Mouse (Mus musculus): Measurements from ENCODE around the gene Rhbdl1. TPM values are rescaled to one million over a fixed set of nuclear protein-coding genes. Genes with fewer than 3 reads are reported as not detected.

Gene Rhbdl1
- polyA plus RNA-seq, 1 experiment from 2014 or later, result 3.1 TPM

DNA sequence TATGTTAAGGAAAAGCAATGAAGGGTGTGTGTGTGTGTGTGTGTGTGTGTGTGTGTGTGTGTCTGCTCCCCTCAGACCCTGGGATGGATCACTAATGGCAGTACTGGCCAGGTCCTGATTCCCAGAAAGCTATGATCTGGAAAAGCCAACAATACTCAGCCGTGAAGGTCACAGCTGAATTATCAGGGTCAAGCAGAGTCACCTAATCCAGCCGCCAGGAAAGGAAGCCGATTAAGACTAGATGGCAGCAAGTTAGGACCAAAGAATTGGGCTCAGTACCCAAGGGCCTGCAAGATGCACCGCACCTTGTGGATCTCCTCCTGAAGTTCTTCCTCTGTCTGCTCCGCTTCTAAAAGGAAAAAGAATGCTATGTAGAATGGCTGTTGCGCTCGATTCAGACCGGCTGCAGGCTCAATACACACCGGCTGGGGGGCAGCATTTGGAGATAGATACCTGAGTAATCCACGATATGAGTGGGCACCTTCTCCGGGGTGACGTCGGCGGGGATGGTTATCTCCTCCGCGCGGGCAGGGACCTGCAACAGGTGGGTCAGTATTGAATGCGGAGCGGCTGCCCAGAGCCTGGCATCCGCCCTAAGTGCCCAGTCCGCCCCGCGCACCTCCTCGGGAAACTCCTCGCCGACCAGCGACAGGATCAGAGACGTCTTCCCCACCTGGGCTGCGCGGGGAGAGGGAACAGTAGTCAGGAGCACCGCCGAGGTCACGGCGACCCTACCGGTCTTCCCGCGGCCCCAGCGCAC is 6.7 kb upstream of the Rhbdl1 start:
- H3K4me1 ChIP-seq (replicated peaks), result peaks cover 38% of the 10 kb centered on the region
- H3K9me3 ChIP-seq, result no peaks in the 10 kb centered on the region
- H3K36me3 ChIP-seq, result peaks cover 85% of the 10 kb centered on the region
- no peaks in the 10 kb centered on the region for H3K27me3 ChIP-seq (ENCODE audit: insufficient read depth, poor library complexity, severe bottlenecking)
- H3K4me3 ChIP-seq, result peak overlapping the region; percentile 86
- WGBS, result 4% methylated on average over 38 of the region's 38 CpGs
- DNase-seq (ENCODE audit: low spot score), result no peak
- peak overlapping the region; percentile 95 for H3K27ac ChIP-seq

DNA sequence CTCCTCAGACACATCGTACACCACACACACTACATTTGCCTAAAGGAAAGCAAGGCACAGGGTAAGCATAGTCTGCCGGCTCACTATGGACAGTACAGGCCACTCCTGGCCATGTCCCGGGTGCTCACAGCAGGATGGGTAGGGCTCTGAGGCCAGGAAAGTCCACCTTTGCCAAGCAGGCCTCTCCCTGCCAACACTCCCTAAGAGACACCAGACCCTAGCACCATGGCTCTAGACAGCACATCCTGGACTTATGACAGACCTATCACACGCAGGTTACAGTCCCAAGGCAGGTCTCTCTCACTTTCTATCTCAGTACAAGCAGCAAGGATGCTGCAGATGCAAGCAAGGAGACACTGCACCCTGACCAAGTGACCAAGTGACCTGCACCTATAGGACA is 6.0 kb upstream of the Rhbdl1 start:
- H3K36me3 ChIP-seq, result peaks cover 85% of the 10 kb centered on the region
- WGBS, result 90% methylated on average over 4 of the region's 4 CpGs
- no peak overlapping the region for H3K27ac ChIP-seq

DNA sequence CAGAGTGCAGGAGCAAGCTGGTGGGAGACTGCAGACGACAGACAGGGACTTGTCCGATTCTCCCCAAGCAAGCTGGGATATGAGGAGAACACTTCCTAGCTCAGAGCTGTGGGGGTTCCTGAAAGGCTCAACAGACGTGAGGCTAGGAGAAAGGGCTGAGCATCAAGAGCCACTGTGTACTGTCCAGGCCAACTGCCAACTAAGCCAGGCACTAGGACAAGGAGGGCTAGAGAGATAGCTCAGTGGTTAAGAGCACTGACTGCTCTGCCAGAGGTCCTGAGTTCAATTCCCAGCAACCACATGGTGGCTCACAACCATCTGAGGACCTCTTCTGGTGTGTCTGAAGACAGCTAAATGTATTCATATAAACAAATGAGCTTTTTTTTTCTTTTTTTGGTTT is 5.4 kb upstream of the Rhbdl1 start:
- H3K4me3 ChIP-seq, result peak overlapping the region; percentile 9; the same call in 1 of the 2 replicates

More for the DNA sequence above, 6.0 kb upstream of the Rhbdl1 start:
- H3K27me3 ChIP-seq (ENCODE audit: insufficient read depth, poor library complexity, severe bottlenecking), result no peaks in the 10 kb centered on the region
- peaks cover 44% of the 10 kb centered on the region for H3K4me1 ChIP-seq (replicated peaks)
- DNase-seq (ENCODE audit: low spot score), result no peak
- peak overlapping the region; percentile 86 for H3K4me3 ChIP-seq
- H3K9me3 ChIP-seq, result no peaks in the 10 kb centered on the region

DNA sequence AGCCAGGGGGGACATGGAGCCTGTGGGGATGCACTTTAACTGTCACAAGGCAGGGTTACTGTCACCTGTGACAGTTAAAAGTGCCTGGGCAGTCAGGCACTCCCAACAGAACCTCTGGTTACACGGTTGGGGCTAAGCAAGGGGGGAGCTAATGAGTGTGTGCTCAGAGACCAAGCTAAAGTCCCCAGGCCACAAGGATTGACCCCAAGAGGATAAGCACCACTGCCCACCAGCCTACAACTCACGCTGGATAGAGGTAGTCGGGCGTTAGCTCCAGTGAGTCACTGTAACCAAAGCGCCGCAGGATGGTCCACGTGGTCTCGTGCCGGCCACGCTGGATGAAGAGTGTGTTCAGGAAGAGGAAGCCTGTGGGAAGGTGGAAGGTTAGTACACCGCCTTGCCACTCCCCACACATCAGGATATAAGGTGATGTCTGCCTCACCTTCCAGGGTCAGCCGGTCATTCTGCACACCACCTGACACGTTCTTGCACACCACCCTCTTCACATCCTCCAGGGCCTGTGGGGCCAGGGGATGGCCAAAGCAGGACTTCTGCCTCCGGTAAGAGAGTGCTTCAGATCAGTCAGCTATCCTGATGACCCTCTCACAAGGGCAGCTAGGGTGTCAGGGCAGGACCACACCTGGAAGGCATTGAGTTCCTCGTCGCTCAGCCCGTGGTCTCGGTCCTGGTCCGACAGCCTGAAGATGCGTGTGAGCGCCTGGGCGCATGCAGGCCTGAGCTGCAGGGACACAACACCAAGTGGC is 4.2 kb upstream of the Rhbdl1 start, which contains the start of gene Gm20683:
Gm20683 (minus strand) TSS at position 647 of the 764 bp plus-strand sequence.
- 93% methylated on average over 22 of the region's 22 CpGs for WGBS
- peaks cover 71% of the 10 kb centered on the region for H3K36me3 ChIP-seq
- H3K4me1 ChIP-seq (replicated peaks), result peaks cover 62% of the 10 kb centered on the region

More for the DNA sequence above, 5.4 kb upstream of the Rhbdl1 start:
- no peak for DNase-seq (ENCODE audit: low spot score)
- no peak overlapping the region for H3K27ac ChIP-seq
- WGBS, result 86% methylated on average over 3 of the region's 3 CpGs
- H3K27me3 ChIP-seq (ENCODE audit: insufficient read depth, poor library complexity, severe bottlenecking), result no peaks in the 10 kb centered on the region
- H3K36me3 ChIP-seq, result peaks cover 84% of the 10 kb centered on the region
- no peaks in the 10 kb centered on the region for H3K9me3 ChIP-seq
- H3K4me1 ChIP-seq (replicated peaks), result peaks cover 50% of the 10 kb centered on the region

DNA sequence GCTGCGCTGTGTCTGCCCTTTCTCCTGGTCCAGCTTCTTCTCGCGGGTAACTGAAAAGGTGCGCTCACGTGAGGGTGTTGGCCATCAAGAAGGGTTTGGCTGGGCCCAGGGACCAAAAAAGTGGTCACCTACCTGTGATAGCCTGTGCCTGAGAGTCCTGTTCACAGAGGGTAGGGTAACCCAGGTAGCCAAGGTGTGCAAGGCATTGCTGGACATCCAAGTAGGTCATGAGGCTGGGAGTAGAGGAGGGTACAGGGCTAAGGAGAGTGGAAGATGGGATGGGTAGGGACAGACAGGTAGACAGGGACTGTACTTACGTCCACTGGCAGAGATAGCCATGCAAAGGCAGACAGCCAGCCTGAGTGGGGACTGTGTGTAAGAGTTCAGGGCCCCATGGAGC is 3.4 kb upstream of the Rhbdl1 start:
- Histone ChIP-seq H3K4me1 (replicated peaks) (peaks cover 70% of the 10 kb centered on the region), H3K27me3 (ENCODE audit: insufficient read depth, poor library complexity, severe bottlenecking) (no peaks in the 10 kb centered on the region), H3K4me3 (no peak overlapping the region), H3K9me3 (no peaks in the 10 kb centered on the region), H3K36me3 (peaks cover 71% of the 10 kb centered on the region), H3K27ac (no peak overlapping the region)
- DNase-seq (ENCODE audit: low spot score), result no peak
- WGBS, result 95% methylated on average over 6 of the region's 6 CpGs

More for the DNA sequence above, 4.2 kb upstream of the Rhbdl1 start, which contains the start of gene Gm20683:
- H3K27ac ChIP-seq, result no peak within 1 kb of the TSS
- H3K27me3 ChIP-seq (ENCODE audit: insufficient read depth, poor library complexity, severe bottlenecking), result no peaks in the 10 kb centered on the region
- peak within 1 kb of the TSS; percentile 9; the same call in 1 of the 2 replicates for H3K4me3 ChIP-seq
- no peaks in the 10 kb centered on the region for H3K9me3 ChIP-seq
- no peak for DNase-seq (ENCODE audit: low spot score)

DNA sequence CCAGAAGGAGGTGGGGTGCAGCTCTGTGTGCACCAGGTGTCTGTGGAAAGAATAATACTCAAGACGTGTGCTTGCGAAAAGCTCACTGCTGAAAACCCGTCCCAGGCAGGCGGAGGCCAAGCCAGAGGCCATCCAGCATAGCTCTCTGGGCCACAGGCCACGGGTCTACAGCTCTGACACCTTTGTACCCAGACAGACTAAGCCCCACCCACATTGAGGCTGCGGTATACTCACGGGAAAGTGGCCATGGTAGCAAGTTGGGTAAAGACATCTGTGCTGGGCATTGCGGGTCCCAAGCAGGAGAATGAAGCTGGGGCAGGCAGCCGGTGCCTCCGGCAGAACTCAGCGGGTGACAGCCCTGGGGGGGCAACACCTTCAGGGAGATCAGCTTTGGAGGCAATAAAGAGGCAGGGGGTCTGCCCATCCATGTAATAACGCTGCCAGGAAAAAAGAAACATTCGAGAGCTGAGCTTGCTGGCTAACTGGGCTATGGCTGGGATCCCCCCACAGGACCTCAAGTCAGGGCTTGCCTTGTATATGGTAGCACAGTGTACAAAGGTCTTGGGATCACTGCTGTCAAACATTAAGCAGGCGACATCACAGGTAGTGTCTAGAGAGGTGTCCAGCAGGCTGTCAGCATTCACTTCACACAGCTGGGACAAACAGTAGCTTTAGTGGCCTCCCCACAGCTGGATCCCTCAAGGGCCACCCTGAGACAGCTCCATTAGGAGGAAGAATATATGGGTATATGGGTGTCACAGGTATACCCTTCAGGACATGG is 2.5 kb upstream of the Rhbdl1 start:
- Histone ChIP-seq H3K4me1 (replicated peaks) (peaks cover 73% of the 10 kb centered on the region), H3K4me3 (0 out of 2 replicates have a peak overlapping the region, but pooled peaks have one; percentile 7), H3K27ac (no peak overlapping the region), H3K27me3 (ENCODE audit: insufficient read depth, poor library complexity, severe bottlenecking) (no peaks in the 10 kb centered on the region), H3K9me3 (no peaks in the 10 kb centered on the region), H3K36me3 (peaks cover 72% of the 10 kb centered on the region)
- DNase-seq (ENCODE audit: low spot score), result no peak
- 90% methylated on average over 14 of the region's 14 CpGs for WGBS

DNA sequence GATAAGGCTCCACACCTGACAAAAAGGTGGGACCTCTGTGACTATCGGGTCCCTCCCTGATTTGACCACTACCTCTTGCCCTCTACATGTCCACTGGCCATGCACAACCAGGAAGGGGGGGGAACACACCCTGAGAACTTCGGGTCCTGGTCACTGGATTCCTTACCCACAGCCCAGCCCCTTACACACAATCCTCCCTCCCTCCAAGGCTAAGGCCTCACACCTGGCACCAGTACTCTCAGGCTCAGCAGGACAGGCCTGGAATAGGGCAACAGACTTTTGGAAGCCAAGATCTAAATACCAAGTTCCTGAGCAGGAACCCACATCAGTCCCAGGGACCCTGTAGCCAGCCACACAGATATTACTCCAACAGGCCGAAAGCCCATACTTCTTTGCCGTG is 1.8 kb upstream of the Rhbdl1 start:
- no peak for DNase-seq (ENCODE audit: low spot score)
- H3K9me3 ChIP-seq, result no peaks in the 10 kb centered on the region
- WGBS, result 92% methylated on average over 4 of the region's 4 CpGs
- H3K36me3 ChIP-seq, result peaks cover 75% of the 10 kb centered on the region
- H3K27ac ChIP-seq, result no peak overlapping the region
- H3K27me3 ChIP-seq (ENCODE audit: insufficient read depth, poor library complexity, severe bottlenecking), result no peaks in the 10 kb centered on the region
- H3K4me1 ChIP-seq (replicated peaks), result peaks cover 74% of the 10 kb centered on the region
- H3K4me3 ChIP-seq, result no peak overlapping the region

DNA sequence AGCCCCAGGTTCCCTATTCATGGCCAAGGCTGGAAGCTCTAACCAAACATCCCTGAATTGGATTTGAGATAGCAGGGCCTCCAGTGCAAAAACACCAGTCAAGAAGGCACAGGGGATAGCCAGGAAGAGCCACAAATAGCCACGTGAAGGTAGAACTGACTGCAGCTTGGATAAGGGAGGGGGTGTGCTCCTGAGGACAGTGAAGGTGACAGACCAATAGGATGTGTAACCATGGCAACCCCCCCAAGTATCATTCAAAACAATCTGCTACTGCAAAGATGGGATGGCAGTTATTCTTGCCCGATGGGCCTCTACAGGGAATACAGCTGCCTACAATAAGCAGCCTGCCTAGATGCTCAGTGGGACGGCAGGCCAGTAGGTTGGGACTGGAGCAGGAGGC is 438 bp upstream of the Rhbdl1 start:
- whole genome bisulfite sequencing, result 38% methylated on average over 3 of the region's 3 CpGs
- H3K27ac ChIP-seq, result peak overlapping the region; percentile 84
- H3K27me3 ChIP-seq (ENCODE audit: insufficient read depth, poor library complexity, severe bottlenecking), result no peaks in the 10 kb centered on the region
- peak; percentile 20 for DNase-seq (ENCODE audit: low spot score)
- H3K4me3 ChIP-seq, result peak overlapping the region; percentile 52
- peaks cover 67% of the 10 kb centered on the region for H3K36me3 ChIP-seq
- no peaks in the 10 kb centered on the region for H3K9me3 ChIP-seq
- H3K4me1 ChIP-seq (replicated peaks), result peaks cover 69% of the 10 kb centered on the region

DNA sequence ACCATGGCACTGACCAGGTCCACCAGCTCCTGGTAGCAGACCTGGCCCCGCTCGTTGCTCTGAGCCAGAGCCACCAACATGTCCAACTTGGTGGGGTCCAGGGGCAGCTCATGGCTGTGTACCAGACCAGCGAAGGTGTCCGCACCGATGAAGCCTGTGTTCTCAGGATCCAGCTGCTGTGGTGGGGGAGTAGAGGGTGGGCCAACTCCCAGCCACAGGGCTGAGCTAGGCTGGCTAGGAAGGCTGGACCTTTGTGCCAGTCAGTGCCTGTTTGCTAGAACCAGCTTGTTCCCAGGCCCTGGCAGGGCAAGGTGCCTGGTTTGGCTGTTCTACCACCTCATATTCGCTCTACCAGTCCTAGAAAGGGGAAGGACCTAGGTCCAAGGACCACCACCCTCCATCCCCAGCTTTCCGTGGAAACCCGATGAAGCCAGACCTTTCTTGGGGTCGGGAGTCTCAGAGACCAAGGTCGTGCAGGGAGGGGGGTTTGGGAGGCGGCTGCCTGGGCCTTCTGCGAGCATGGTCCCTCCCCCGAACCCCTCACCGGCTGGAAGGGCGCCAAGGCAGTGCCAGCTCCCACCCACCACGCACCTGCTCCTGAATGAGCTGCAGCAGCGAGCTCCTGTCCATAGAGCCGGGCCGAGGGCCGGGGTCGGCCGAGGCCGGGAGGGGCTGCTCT is 559 bp downstream of the Rhbdl1 start:
- peak overlapping the region; percentile 84 for H3K27ac ChIP-seq
- no peaks in the 10 kb centered on the region for H3K27me3 ChIP-seq (ENCODE audit: insufficient read depth, poor library complexity, severe bottlenecking)
- DNase-seq (ENCODE audit: low spot score), result no peak
- WGBS, result 25% methylated on average over 23 of the region's 23 CpGs
- H3K4me3 ChIP-seq, result peak overlapping the region; percentile 52
- H3K9me3 ChIP-seq, result no peaks in the 10 kb centered on the region
- peaks cover 63% of the 10 kb centered on the region for H3K36me3 ChIP-seq
- H3K4me1 ChIP-seq (replicated peaks), result peaks cover 71% of the 10 kb centered on the region

DNA sequence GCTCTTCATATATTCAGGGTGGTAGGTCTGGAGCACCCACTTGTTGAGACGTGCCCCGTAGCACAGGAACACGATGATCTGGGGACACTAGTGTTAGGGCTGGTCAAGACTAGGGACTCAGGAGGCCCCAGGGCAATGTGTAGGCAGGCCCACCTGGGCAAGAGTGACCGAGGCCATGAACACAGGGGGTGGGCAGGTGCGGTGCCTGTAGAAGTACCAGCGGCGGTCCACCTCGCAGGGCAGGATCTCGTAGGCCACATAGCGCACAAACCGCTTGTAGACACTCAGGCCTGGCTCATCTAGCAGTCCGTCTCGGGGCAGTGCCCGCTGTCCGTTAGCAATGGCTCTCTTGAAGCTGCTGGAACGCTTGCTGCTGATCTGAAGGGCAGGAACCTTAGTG is 1.3 kb downstream of the Rhbdl1 start:
- no peak overlapping the region for H3K27ac ChIP-seq
- peaks cover 63% of the 10 kb centered on the region for H3K36me3 ChIP-seq
- H3K9me3 ChIP-seq, result no peaks in the 10 kb centered on the region
- H3K27me3 ChIP-seq (ENCODE audit: insufficient read depth, poor library complexity, severe bottlenecking), result no peaks in the 10 kb centered on the region
- 95% methylated on average over 16 of the region's 16 CpGs for WGBS
- DNase-seq (ENCODE audit: low spot score), result no peak
- peak overlapping the region; percentile 73 for H3K4me3 ChIP-seq
- peaks cover 78% of the 10 kb centered on the region for H3K4me1 ChIP-seq (replicated peaks)

DNA sequence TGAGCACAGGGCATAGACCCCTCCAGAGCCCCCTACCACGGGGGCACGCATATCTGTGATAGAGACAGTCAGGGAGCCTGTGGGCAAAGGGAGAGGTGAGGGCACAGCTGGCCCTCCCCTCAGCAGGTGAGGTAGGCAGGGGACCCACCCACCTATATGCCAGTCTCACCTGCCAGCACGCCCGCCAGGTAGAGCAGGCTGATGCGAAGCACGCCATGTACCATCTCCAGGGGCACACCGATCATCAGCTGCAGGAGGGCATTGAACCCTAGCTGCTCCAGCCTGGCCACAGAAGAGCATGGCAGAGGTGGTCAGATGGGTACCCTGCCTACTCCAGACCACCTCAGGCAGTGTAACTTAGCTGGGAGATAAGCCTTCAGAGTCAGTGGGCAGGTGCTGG is 1.8 kb downstream of the Rhbdl1 start:
- 96% methylated on average over 7 of the region's 7 CpGs for WGBS
- no peak for DNase-seq (ENCODE audit: low spot score)
- peaks cover 83% of the 10 kb centered on the region for H3K4me1 ChIP-seq (replicated peaks)
- H3K4me3 ChIP-seq, result peak overlapping the region; percentile 73; the same call in 1 of the 2 replicates
- H3K36me3 ChIP-seq, result peaks cover 63% of the 10 kb centered on the region
- H3K27me3 ChIP-seq (ENCODE audit: insufficient read depth, poor library complexity, severe bottlenecking), result no peaks in the 10 kb centered on the region
- no peaks in the 10 kb centered on the region for H3K9me3 ChIP-seq
- no peak overlapping the region for H3K27ac ChIP-seq

DNA sequence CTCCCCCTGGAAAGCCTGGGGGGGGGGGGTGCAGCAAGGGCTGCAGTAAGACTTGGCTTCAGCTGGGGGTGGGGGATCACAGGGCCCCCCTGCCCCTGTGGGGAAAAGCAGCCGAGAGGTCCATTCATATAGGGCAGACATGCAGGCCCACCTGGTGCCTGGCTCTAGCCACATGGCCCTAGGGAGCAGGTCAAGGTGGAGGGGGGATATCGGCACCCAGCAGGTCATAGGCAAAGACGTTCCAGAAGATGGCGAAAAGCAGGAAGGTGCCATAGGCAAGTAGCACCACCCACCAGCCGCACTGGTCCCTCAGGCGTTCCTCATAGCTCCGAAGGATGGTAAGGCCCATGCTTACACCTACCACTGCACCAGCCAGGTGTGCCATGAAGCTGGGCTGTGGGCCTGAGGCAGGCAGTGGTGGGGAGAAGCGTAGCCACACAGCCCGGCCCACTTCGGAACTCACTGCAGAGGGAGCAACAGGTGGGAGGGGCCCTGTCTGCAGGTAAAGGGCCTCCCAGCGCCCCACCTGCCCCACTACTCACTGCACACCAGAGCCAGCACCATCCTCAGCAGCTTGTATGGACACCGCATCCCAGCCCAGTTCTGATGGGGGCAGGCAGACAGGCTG is 2.4 kb downstream of the Rhbdl1 start:
- H3K36me3 ChIP-seq, result peaks cover 63% of the 10 kb centered on the region
- peak overlapping the region; percentile 97 for H3K27ac ChIP-seq
- no peaks in the 10 kb centered on the region for H3K27me3 ChIP-seq (ENCODE audit: insufficient read depth, poor library complexity, severe bottlenecking)
- H3K9me3 ChIP-seq, result no peaks in the 10 kb centered on the region
- 91% methylated on average over 12 of the region's 12 CpGs for WGBS
- H3K4me3 ChIP-seq, result peak overlapping the region; percentile 73
- peaks cover 89% of the 10 kb centered on the region for H3K4me1 ChIP-seq (replicated peaks)
- no peak for DNase-seq (ENCODE audit: low spot score)

Measured in hindbrain, embryonic 10.5 days (tissue).